Mouse (Mus musculus) kidney, adult 2 months (tissue): ENCODE data around the gene Lamb2.
A peak's percentile ranks its signal among the peaks of the same experiment; 100 is the strongest.

Experiments used
- CTCF ChIP-seq: fragments of 200-500 bp; conservative IDR thresholded peaks from 2 replicates; pipeline ENCODE4 v1.5.1; 2011; ENCODE audit warnings: low read depth, mild to moderate bottlenecking, control low read depth, low read length, moderate library complexity, mixed read lengths; ENCODE audit not compliant: insufficient read depth, insufficient read length
- POLR2A ChIP-seq: fragments of 200-500 bp; IDR thresholded peaks from one replicate; pipeline ENCODE4 v1.6.1; 2011; ENCODE audit warnings: low read depth, low read length, control low read depth

DNA sequence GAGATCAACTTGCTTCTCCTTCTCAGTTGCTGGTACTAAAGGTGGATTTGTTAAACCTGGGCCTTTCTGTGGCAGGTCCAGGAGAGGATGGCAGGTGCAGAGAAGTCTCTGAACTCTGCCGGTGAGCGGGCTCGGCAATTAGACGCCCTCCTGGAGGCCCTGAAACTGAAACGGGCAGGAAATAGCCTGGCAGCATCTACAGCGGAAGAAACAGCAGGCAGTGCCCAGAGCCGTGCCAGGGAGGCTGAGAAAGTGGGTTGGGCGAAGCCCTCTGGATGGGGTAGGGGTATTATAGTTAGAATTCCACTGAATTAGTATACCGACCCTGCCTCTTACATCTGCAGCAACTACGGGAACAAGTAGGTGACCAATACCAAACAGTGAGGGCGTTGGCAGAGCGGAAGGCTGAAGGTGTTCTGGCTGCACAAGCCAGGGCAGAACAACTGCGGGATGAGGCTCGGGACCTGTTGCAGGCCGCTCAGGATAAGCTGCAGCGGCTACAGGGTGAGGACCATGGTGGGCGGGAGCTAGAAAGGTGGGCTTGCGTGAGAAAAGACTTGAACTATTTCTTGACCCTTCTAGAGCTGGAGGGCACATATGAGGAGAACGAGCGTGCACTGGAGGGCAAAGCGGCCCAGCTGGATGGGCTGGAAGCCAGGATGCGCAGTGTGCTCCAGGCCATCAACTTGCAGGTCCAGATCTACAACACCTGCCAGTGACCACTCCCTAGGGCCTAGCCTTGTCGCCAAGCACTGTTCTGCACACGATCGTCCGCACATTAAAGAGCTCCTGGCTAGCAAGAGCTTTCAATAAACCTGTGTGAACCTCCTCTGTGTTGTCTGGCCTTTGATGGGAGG is 10.4 kb downstream of the Lamb2 start:
- TF ChIP-seq POLR2A, result peak; percentile 5
- no peak for TF ChIP-seq CTCF
